Mouse (Mus musculus) heart, postnatal 0 days (tissue): ENCODE results near the gene Frmd4b. TPM values are rescaled to one million over a fixed set of nuclear protein-coding genes. Genes with fewer than 3 reads are reported as not detected.

Experiments used
- ATAC-seq: fragments of 200-750 bp; cut with Nextera tagmentation; 2 replicates; pipeline ENCODE4 v1.8.0; 2017; ENCODE audit warnings: low read depth, moderate number of reproducible peaks, moderate library complexity; ENCODE audit not compliant: insufficient read depth
- DNase-seq: peaks from one replicate; pipeline ENCODE4 v3.0.0-alpha.2; 2016; ENCODE audit warnings: low spot score
- H3K27ac ChIP-seq: fragments of 300-500 bp; sonication (generic); 2 replicates; pipeline ENCODE4 v1.5.1; 2014; ENCODE audit warnings: low read depth, mild to moderate bottlenecking
- H3K27me3 ChIP-seq: fragments of 300-500 bp; sonication (generic); 2 replicates; pipeline ENCODE4 v1.6.1; 2014; ENCODE audit warnings: low read length, mixed read lengths; ENCODE audit not compliant: control insufficient read depth, insufficient read depth
- H3K36me3 ChIP-seq: fragments of 300-500 bp; sonication (generic); replicated peaks from 2 replicates; pipeline ENCODE4 v1.6.1; 2014; ENCODE audit warnings: low read length, mixed read lengths; ENCODE audit not compliant: control insufficient read depth, insufficient read depth
- H3K4me1 ChIP-seq: fragments of 300-500 bp; sonication (generic); 2 replicates; pipeline ENCODE4 v1.6.1; 2014; ENCODE audit warnings: antibody characterized with exemption; ENCODE audit not compliant: control insufficient read depth, insufficient read depth
- H3K4me2 ChIP-seq: fragments of 300-500 bp; sonication (generic); 2 replicates; pipeline ENCODE4 v1.6.1; 2014; ENCODE audit warnings: low read depth, mild to moderate bottlenecking, low read length, moderate library complexity
- H3K4me3 ChIP-seq: fragments of 300-500 bp; sonication (generic); 2 replicates; pipeline ENCODE4 v1.5.1; 2014; ENCODE audit warnings: low read depth, low read length
- H3K9ac ChIP-seq: fragments of 300-500 bp; sonication (generic); replicated peaks from 2 replicates; pipeline ENCODE4 v1.6.1; 2014; ENCODE audit warnings: low read depth, low read length, mixed read lengths
- H3K9me3 ChIP-seq: fragments of 300-500 bp; sonication (generic); replicated peaks from 2 replicates; pipeline ENCODE4 v1.6.1; 2016; ENCODE audit warnings: low read length; ENCODE audit not compliant: control insufficient read depth
- CTCF ChIP-seq: IDR thresholded peaks from 2 replicates; pipeline ENCODE4 v1.5.1; 2016; ENCODE audit warnings: antibody characterized with exemption, control low read depth, low read depth
- EP300 ChIP-seq: IDR thresholded peaks from 2 replicates; pipeline ENCODE4 v1.6.1; 2016; ENCODE audit warnings: antibody characterized with exemption, low read depth
- WGBS: fragments of 180-500 bp; shearing (Covaris S2); extraction: QIAGEN DNeasy Blood & Tissue Kit; methylation state at CpG from one replicate; pipeline ENCODE4 v1.1.7; 2014; 5-methylcytosine and 5-hydroxymethylcytosine counted together
- polyA plus RNA-seq: library from polyadenylated mRNA; unstranded; fragments of >200 nt; fragmentation: Nextera tagmentation; extraction: Ambion mirVana; gene quantifications from 2 replicates; pipeline ENCODE4 v1.2.1, GENCODE M21; 2015
- total RNA-seq: library from RNA; depleted of rRNA; stranded (reverse); fragments of >200 nt; gene quantifications from 2 replicates; pipeline ENCODE4 v1.2.3, GENCODE M21; 2014; ENCODE audit warnings: low replicate concordance

The Frmd4b gene
- total and polyA plus RNA-seq, 2 experiments from 2014 or later = 6.2 to 19.0 TPM

DNA sequence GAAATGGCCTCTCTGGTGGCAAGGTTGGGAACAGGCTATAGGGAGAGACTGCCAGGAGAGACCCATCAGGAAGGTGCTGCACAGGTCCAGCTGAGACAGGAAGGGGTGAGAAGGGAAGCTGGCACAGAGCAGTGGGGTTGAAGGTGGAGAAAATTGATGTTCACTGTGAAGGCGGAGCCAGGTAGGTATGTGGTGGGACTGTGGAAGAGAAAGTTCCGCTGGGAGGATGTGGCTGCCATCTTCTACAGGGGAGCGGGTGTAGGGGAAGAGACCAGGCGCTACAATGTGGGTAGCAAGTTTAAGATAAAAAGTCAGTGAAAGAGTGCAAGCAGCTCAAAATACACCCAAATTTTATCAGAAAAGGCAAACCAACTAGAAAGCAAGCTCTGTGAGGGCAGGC, 143.7 kb downstream of the Frmd4b start:
- Histone ChIP-seq H3K4me2 (no peak overlapping the region), H3K9me3 (no peaks in the 10 kb centered on the region), H3K27me3 (no peaks in the 10 kb centered on the region), H3K4me3 (no peak overlapping the region), H3K9ac (no peak overlapping the region), H3K4me1 (peaks cover 8% of the 10 kb centered on the region), H3K36me3 (no peaks in the 10 kb centered on the region), H3K27ac (no peak overlapping the region)
- DNase-seq (no peak), ATAC-seq (no peak)
- TF ChIP-seq CTCF = no peak
- TF ChIP-seq EP300 = no peak
- WGBS = 96% methylated on average over 4 of the region's 4 CpGs

DNA sequence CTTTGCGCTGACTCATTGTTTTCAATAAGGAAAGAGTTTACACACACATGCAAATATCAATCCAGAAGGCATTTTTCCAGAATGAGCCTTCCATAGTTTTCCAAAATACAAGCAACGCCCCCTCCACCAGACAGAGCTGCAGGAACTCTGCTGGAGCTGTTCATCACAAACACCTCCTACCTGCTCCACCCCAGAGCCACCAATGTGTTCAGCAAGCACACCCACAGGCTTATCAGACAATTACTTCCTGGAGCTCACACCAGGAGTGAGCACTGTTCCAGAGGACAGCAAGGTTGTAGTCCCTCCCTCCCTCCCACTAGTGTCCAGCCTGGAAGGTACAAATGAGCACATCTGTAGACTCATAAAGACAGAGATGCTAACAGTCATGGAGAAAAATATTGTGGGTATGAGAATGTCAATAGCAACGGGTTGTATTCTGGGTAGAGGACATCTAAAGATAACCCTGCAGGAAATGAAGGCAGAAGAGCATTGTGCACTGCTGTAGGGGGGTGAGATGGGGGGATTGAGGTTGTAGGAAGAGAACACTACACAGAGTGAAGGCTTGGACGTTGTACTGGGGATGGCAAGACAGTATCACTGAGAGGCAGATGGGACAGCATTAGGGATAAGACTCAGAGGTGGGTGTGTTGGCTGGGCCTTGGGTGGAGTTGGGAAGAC, 144.3 kb downstream of the Frmd4b start:
- no peaks in the 10 kb centered on the region for H3K36me3 ChIP-seq
- no peak overlapping the region for H3K4me3 ChIP-seq
- H3K4me1 ChIP-seq = peaks cover 8% of the 10 kb centered on the region
- no peaks in the 10 kb centered on the region for H3K9me3 ChIP-seq
- H3K27ac ChIP-seq = no peak overlapping the region
- DNase-seq (no peak), ATAC-seq (no peak)
- H3K4me2 ChIP-seq = no peak overlapping the region
- 44% methylated on average over 4 of the region's 4 CpGs for WGBS
- H3K9ac ChIP-seq = no peak overlapping the region
- TF ChIP-seq EP300 (no peak), CTCF (no peak)
- no peaks in the 10 kb centered on the region for H3K27me3 ChIP-seq

DNA sequence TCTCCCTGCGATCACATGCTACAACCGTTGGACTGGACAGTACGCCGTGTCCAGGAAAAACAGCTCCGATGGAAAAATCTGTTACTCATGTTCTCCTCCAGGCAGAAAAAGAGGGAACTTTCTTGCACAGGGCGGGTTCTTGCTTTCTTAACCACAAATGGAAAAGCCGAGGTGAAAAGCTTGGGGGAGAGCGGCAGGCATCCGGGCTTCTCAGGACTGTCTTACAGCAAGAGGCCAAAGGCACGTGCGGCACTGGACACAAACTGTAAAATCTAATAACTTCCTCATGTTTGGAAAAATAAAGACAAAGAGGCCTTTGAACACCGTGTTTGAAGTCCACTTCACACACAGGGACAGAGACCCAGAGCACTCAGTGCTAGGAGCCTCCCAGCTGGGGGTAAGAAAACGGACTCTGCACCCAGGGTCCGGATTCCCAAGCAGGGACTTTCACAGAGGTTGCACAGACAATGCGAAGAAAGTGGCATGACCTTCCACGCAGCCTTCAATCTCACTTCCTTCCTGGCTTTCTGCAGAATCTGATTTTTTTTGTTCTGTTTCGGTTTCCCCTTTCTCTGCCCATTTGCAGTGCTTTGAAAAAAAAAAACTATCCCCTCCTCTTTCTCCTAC, 153.3 kb downstream of the Frmd4b start:
- no peaks in the 10 kb centered on the region; the same call in 1 of the 2 replicates for H3K4me1 ChIP-seq
- no peak for TF ChIP-seq CTCF
- TF ChIP-seq EP300 = no peak
- ATAC-seq (peak; percentile 64), DNase-seq (peak; percentile 47)
- no peak overlapping the region for H3K4me3 ChIP-seq
- H3K27ac ChIP-seq = peak overlapping the region; percentile 59
- WGBS = 47% methylated on average over 17 of the region's 17 CpGs
- H3K36me3 ChIP-seq = no peaks in the 10 kb centered on the region
- H3K27me3 ChIP-seq = no peaks in the 10 kb centered on the region
- H3K9me3 ChIP-seq = no peaks in the 10 kb centered on the region
- H3K9ac ChIP-seq = no peak overlapping the region
- peak overlapping the region; percentile 10; the same call in 1 of the 2 replicates for H3K4me2 ChIP-seq

DNA sequence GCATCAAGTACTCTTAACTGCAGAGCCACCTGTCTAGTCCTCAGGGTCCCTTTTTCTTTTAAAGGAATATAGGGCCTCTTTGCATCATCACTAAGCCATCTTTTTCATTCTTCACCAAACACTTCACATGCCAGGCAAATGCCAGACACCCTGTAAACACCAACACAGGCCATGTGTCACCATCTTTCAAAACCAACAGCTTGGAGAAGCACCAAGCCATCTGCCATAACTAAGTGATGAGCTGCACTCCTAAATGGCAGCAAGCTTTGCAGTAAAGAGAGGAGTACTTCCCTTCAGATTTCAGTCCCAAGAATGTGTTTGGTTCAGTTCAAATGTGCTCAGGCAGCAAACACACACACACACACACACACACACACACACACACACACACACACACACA, 154.9 kb downstream of the Frmd4b start:
- H3K9me3 ChIP-seq = no peaks in the 10 kb centered on the region
- H3K4me3 ChIP-seq = no peak overlapping the region
- DNase-seq (no peak), ATAC-seq (no peak)
- TF ChIP-seq EP300 (no peak), CTCF (no peak)
- H3K4me1 ChIP-seq = peaks cover 2% of the 10 kb centered on the region
- H3K4me2 ChIP-seq = no peak overlapping the region
- H3K27me3 ChIP-seq = no peaks in the 10 kb centered on the region
- no peak overlapping the region for H3K27ac ChIP-seq
- H3K36me3 ChIP-seq = no peaks in the 10 kb centered on the region
- no peak overlapping the region for H3K9ac ChIP-seq

DNA sequence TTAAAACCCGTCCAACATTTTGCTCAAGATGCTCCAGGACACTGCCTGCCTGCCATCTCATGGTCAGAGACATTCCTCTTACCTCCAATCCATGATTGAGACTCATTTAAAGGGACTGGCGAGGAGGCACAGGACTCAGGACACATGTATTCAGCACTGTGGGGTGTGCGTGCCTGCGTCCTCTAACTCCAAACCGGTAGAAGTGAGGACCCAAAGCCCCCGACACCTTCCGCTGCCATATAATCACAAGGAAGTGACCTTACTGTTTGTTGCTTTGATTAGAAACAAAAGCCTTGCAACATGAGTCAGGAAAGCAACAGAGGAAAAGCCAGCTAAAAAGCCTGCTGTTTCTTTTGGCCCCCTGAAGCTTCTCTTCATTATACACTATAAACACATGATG, 158.2 kb downstream of the Frmd4b start:
- Histone ChIP-seq H3K27ac (peak overlapping the region; percentile 84), H3K36me3 (no peaks in the 10 kb centered on the region), H3K9me3 (no peaks in the 10 kb centered on the region), H3K9ac (no peak overlapping the region), H3K27me3 (no peaks in the 10 kb centered on the region), H3K4me3 (peak overlapping the region; percentile 34), H3K4me1 (peaks cover 8% of the 10 kb centered on the region), H3K4me2 (peak overlapping the region; percentile 52)
- TF ChIP-seq EP300 = no peak
- TF ChIP-seq CTCF = no peak
- 65% methylated on average over 7 of the region's 7 CpGs for WGBS
- ATAC-seq (0 out of 2 replicates have a peak, but pooled peaks have one; percentile 17), DNase-seq (peak; percentile 36)
